Mouse (Mus musculus): ENCODE data around the gene Cpxm1. TPM values are rescaled to one million over a fixed set of nuclear protein-coding genes. Genes with fewer than 3 reads are reported as not detected.

Cpxm1 gene
- polyA plus RNA-seq (2015; fragmentation: Illumina TruSeq; extraction: RNeasy Lipid Tissue Mini Kit (QIAGEN cat#74804); ENCODE audit: insufficient read depth, low read depth, low replicate concordance), result 6.9 TPM

GRCm38 (mm10) chr2:130397186-130397985 is at the start of gene Cpxm1:
Cpxm1 (minus strand) TSS chr2:130397574.

GRCm38 (mm10) chr2:130424126-130424853 is 26.9 kb upstream of the Cpxm1 start, which contains the start of the genes Vps16 and Pced1a:
Vps16 (plus strand) TSS chr2:130424339.
Pced1a (minus strand) TSS chr2:130424701.

DNA sequence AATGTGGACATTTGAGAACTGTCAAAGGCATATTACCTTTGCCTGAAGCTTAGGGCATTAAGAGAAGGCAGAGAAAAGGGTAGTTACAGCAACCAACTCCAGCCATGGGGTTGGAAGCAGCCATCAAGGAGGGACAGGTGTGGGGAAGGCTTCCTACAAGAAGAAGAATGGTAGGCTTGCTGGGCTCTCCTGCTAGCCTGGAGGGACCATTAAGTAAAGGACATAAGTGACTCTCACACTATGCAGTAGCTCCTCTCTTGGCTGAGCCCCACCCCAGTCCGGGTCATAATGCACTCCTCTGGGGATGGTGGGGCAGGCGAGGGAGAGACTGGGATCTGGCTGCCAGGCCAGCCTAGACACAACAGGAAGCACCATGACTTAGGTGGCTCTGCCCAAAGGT is 8.8 kb upstream of the Cpxm1 start, which contains the start of gene Tmem239:
TSS of gene Tmem239 (plus strand) at position 301 of the 400 bp plus-strand sequence.

GRCm38 (mm10) chr2:130404939-130405338 is 7.6 kb upstream of the Cpxm1 start, which contains the start of the genes Gm28372 and 1700020A23Rik:
Gm28372 (plus strand) TSS chr2:130405239.
1700020A23Rik (plus strand) TSS chr2:130405259.

Other genes with a start within 250 kb of the Cpxm1 start
- 31.1 TPM for gene Snrpb, start 218.2 kb downstream of the Cpxm1 start, polyA plus RNA-seq (2015; fragmentation: Illumina TruSeq; extraction: RNeasy Lipid Tissue Mini Kit (QIAGEN cat#74804); ENCODE audit: insufficient read depth, low read depth, low replicate concordance)
- not detected for gene Tmc2, start 202.4 kb downstream of the Cpxm1 start, polyA plus RNA-seq (2015; fragmentation: Illumina TruSeq; extraction: RNeasy Lipid Tissue Mini Kit (QIAGEN cat#74804); ENCODE audit: insufficient read depth, low read depth, low replicate concordance)
- 54.7 TPM for gene Nop56, start 123.1 kb downstream of the Cpxm1 start, polyA plus RNA-seq (2015; fragmentation: Illumina TruSeq; extraction: RNeasy Lipid Tissue Mini Kit (QIAGEN cat#74804); ENCODE audit: insufficient read depth, low read depth, low replicate concordance)
- gene Idh3b, start 113.0 kb downstream of the Cpxm1 start, polyA plus RNA-seq (2015; fragmentation: Illumina TruSeq; extraction: RNeasy Lipid Tissue Mini Kit (QIAGEN cat#74804); ENCODE audit: insufficient read depth, low read depth, low replicate concordance), result 38.5 TPM
- 0.59 TPM for gene Ebf4, start 102.4 kb downstream of the Cpxm1 start, polyA plus RNA-seq (2015; fragmentation: Illumina TruSeq; extraction: RNeasy Lipid Tissue Mini Kit (QIAGEN cat#74804); ENCODE audit: insufficient read depth, low read depth, low replicate concordance)
- gene Gm28372, start 7.7 kb upstream of the Cpxm1 start, polyA plus RNA-seq (2015; fragmentation: Illumina TruSeq; extraction: RNeasy Lipid Tissue Mini Kit (QIAGEN cat#74804); ENCODE audit: insufficient read depth, low read depth, low replicate concordance), result not detected
- not detected for gene 1700020A23Rik, start 7.7 kb upstream of the Cpxm1 start, polyA plus RNA-seq (2015; fragmentation: Illumina TruSeq; extraction: RNeasy Lipid Tissue Mini Kit (QIAGEN cat#74804); ENCODE audit: insufficient read depth, low read depth, low replicate concordance)
- gene Tmem239, start 8.9 kb upstream of the Cpxm1 start, polyA plus RNA-seq (2015; fragmentation: Illumina TruSeq; extraction: RNeasy Lipid Tissue Mini Kit (QIAGEN cat#74804); ENCODE audit: insufficient read depth, low read depth, low replicate concordance), result not detected
- 51.8 TPM for gene Vps16, start 26.8 kb upstream of the Cpxm1 start, polyA plus RNA-seq (2015; fragmentation: Illumina TruSeq; extraction: RNeasy Lipid Tissue Mini Kit (QIAGEN cat#74804); ENCODE audit: insufficient read depth, low read depth, low replicate concordance)
- 6.8 TPM for gene Pced1a, start 27.1 kb upstream of the Cpxm1 start, polyA plus RNA-seq (2015; fragmentation: Illumina TruSeq; extraction: RNeasy Lipid Tissue Mini Kit (QIAGEN cat#74804); ENCODE audit: insufficient read depth, low read depth, low replicate concordance)
- 13.0 TPM for gene Ptpra, start 52.7 kb upstream of the Cpxm1 start, polyA plus RNA-seq (2015; fragmentation: Illumina TruSeq; extraction: RNeasy Lipid Tissue Mini Kit (QIAGEN cat#74804); ENCODE audit: insufficient read depth, low read depth, low replicate concordance)
- gene Mrps26, start 166.2 kb upstream of the Cpxm1 start, polyA plus RNA-seq (2015; fragmentation: Illumina TruSeq; extraction: RNeasy Lipid Tissue Mini Kit (QIAGEN cat#74804); ENCODE audit: insufficient read depth, low read depth, low replicate concordance), result 13.6 TPM
- gene Oxt, start 178.6 kb upstream of the Cpxm1 start, polyA plus RNA-seq (2015; fragmentation: Illumina TruSeq; extraction: RNeasy Lipid Tissue Mini Kit (QIAGEN cat#74804); ENCODE audit: insufficient read depth, low read depth, low replicate concordance), result not detected
- not detected for gene Avp, start 185.0 kb upstream of the Cpxm1 start, polyA plus RNA-seq (2015; fragmentation: Illumina TruSeq; extraction: RNeasy Lipid Tissue Mini Kit (QIAGEN cat#74804); ENCODE audit: insufficient read depth, low read depth, low replicate concordance)
- gene Fastkd5, start 232.5 kb upstream of the Cpxm1 start, polyA plus RNA-seq (2015; fragmentation: Illumina TruSeq; extraction: RNeasy Lipid Tissue Mini Kit (QIAGEN cat#74804); ENCODE audit: insufficient read depth, low read depth, low replicate concordance), result 1.6 TPM
- gene Ubox5, start 232.5 kb upstream of the Cpxm1 start, polyA plus RNA-seq (2015; fragmentation: Illumina TruSeq; extraction: RNeasy Lipid Tissue Mini Kit (QIAGEN cat#74804); ENCODE audit: insufficient read depth, low read depth, low replicate concordance), result 1.4 TPM
- 4.6 TPM for gene Lzts3, start 245.2 kb upstream of the Cpxm1 start, polyA plus RNA-seq (2015; fragmentation: Illumina TruSeq; extraction: RNeasy Lipid Tissue Mini Kit (QIAGEN cat#74804); ENCODE audit: insufficient read depth, low read depth, low replicate concordance)